Mouse (Mus musculus) cerebellum, adult 2 months (tissue): ENCODE results near the gene Gm10309.

Experiments used
- CTCF ChIP-seq: fragments of 200-500 bp; IDR thresholded peaks from 2 replicates; pipeline ENCODE4 v1.5.1; 2011; ENCODE audit warnings: low read depth, mild to moderate bottlenecking, control low read depth, low read length, moderate library complexity, borderline replicate concordance; ENCODE audit not compliant: insufficient read depth
- POLR2A ChIP-seq: fragments of 200-500 bp; IDR thresholded peaks from 2 replicates; pipeline ENCODE4 v1.6.1; 2011; ENCODE audit warnings: low read length, control low read depth, borderline replicate concordance; ENCODE audit not compliant: insufficient read depth

DNA sequence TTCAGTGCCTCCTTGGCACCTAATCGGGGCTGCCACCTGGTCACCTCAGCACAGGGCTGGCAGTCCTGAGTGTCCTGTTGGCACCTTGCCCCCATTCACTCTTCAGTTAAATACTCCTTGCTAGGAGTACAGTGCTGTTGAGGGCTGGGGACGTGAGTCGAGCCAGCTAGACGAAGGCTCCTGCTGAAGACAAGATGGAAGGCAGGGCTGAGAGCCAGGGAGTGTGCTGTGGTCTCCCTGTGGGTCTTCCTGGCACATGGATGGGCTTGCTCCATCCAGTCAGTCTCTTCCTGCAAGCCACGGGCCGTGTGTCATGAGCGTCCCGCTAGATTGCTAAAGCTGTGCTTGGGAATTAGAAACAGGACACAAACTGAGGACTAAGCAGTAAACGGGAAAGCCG, 30.1 kb upstream of the Gm10309 start:
- no peak for TF ChIP-seq POLR2A
- no peak for TF ChIP-seq CTCF
